Mouse (Mus musculus) common myeloid progenitor, adult 5-6 weeks (primary cell): ENCODE results near the gene Gm37240. TPM values are rescaled to one million over a fixed set of nuclear protein-coding genes. Genes with fewer than 3 reads are reported as not detected.

Source experiments
- ATAC-seq: replicated peaks from 2 replicates; pipeline ENCODE4 v1.8.0; 2016; ENCODE audit warnings: low read depth, mild to moderate bottlenecking, moderate TSS enrichment, inconsistent platforms; ENCODE audit not compliant: poor library complexity, severe bottlenecking
- total RNA-seq: library from RNA; stranded (forward); fragments of 200-1000, 187-1606 nt; gene quantifications from 2 replicates; pipeline ENCODE4 v1.2.3, GENCODE M21; 2017

Gm37240 gene
- total RNA-seq, 1 experiment from 2014 or later = not detected

DNA sequence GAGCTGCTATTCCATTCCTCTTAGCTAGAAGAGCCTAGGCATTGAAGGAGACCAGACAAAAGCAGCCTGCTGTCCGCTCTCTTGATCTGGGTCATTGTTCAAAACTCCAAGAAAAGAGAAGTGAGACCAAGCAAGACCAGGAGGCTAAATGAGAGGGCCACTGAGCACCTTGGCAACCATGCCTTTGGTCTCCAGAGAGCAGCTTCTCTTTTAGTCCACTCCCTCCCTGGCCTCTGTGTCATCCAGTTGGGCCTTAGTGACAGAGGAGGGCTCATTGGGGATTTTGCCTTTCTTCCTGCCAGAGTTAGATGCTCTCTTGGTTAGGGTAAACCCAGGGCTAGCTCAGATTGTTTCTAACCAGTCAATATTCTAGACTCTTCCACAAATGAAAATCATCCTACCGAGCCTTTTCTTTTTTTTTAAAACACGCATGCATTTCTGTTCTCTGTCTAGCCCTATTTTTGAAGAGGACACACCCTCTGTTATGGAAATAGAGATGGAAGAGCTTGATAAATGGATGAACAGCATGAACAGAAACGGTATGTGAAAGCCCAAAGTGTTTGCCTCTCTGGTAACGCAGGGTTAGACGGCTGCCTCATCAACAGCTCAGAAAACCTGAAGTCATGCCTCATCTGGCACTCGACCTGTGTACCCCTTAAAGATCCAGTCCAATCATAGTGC is 1197.1 kb downstream of the Gm37240 start:
- no peak for ATAC-seq

DNA sequence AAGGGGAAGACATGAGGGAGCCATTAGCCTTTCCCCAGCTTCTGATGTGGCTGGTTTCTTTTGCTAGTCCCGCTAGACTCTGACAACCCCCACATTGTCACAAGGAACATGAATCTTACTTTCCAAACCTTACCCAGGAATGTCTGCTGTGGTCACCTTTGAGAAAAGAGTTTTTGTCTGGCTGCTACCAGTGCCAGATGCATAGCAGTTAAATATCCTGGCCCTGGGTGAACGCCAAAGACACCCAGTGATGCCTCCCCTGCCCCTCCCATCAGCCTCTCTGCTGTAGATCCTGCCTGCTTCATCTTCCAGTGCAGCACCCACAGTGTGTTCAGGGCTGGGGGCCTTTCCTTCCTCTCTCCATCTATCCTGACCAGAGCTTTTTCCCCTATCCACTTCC is 1197.7 kb downstream of the Gm37240 start:
- no peak for ATAC-seq

DNA sequence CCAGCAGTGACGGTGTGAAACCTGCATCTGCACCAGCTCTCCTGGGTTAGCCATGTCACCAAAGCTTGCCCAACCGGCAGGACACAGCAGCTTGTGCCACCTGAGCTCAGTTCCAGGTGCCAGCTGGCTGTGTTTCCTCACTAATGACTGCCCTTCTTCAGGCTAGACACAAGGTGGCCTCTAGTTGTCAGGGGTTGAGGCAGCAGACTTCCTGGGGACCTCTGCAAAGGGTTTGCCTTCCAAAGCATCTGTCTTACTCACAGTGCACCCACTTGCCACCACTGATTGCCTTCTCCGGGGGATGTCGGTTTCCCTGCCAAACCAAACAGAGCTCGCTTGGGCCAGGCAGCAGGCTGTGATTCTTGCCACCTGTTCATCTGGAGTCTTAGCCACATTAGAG is 1199.1 kb downstream of the Gm37240 start:
- ATAC-seq = no peak

DNA sequence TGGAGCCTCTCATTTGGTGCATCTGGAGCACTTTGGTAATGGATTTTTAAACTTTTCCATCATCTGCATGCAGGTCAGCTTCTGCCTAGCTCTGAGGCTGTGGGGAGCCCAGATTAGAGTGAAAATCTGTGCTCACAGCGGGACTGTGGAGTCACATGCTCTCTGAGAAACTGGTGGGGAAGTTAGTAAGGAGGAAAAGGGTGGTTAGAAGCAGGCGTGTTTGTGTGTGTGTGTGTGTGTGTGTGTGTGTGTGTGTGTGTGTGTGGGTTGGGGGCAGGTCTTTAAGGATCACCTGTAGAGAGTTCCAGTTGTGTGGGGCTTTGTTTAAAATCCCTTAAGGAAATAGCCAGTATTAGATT is 1199.9 kb downstream of the Gm37240 start:
- no peak for ATAC-seq

DNA sequence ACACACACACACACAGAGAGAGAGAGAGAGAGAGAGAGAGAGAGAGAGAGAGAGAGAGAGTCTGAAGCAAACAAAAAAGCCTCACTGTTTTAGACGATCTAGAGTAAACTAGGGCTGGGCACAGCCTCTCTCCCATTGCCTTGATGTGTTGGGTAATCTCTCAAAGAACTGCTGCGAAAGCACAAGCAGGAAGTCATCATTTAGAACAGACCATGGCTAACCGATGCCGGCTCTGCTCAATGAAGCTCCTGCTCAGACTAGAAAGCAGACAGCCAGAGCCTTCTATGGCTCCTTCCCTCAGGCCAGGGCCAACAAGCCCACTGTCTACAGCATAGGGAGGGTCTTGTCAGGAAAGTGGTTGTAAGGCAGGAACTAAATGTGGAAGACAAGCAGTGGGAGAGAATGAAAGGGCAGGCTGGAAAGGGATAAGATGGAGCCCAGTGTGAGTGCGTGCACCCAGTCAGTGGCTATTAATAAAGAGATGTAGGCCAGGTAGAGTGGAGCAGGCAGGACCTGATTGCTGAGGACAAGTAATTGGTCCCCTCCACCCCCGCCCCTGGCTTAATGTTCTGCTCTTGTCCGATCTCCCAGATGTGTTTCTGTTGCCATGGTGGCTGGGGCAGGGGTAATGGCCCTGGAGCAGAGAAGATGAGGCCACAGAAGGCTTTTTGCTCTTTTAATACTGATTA is 1200.4 kb downstream of the Gm37240 start:
- peak; percentile 61 for ATAC-seq

- no peak for ATAC-seq
Measured at GRCm38 (mm10) chr3:84686294-84686672, 1201.0 kb downstream of the Gm37240 start.

DNA sequence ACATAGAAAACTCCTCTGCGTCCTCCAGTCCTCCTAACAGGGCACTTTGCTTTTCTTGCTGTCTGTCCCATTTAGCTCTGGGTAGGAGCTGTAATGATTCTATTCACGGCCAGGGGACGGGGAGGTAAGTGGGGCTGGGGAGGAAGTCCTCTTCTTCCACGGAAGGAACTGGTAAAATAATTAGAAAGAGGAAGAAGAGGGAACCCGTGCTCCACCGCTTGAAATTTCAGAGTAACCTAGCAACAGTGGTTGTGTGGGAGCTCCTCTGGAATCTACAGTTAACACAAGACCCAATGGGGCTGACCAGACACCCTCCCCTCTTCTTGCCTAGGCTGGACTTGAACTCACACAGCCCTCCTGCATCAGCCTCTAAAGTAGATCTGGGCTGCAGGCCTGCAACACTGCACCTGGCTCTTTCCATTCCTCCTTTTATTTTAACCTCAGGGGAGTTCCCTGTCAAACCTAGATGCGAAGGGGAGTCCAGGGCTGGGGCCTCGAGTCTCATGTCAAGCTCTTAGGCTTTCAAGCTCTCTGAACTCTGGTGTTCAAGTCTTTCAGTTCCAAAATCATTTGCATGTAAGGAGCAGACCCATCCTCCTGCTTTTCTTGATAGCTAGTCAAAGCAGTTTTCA is 1201.5 kb downstream of the Gm37240 start:
- peak; percentile 62 for ATAC-seq

DNA sequence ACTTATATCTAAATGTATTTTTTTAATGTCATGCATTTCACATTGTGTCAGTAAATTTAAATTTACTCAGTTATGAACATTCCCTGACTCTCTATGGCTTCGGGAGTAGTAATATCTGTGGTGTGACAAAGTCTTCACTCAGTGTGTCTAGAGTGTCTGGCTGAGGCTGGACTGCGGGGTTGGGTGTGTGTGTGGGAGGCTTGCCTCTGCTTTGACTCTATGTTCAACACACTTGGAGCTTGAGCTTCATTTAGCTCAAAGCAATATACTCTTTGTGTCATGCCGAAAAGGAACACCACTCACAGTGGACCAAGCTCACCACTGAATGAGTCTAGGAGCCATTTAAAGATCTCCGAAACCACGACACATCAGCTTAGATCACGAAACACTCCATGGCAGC is 1203.5 kb downstream of the Gm37240 start:
- no peak for ATAC-seq

- no peak for ATAC-seq
Measured at GRCm38 (mm10) chr3:84681699-84682098, 1205.6 kb downstream of the Gm37240 start.

GRCm38 (mm10) chr3:84680062-84680461 is 1207.3 kb downstream of the Gm37240 start:
- no peak for ATAC-seq

DNA sequence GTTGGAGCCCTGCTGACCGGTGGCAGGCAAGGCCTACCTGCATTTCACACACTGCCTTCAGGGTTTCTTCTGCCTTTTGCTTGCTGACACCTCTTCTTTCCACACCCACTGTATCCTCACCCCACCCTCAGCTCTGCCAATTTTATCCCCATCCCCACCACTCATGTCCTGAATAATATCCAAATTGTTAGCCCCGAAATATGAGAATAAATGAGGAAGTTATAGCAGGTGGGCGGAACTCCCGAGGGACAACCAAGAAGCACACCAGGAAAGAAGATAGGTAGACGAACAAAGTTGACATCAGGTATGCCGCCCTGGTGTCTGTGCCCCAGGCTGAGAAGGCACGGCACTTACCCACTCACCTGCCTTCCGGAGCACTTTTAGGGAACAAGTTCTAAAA is 1207.8 kb downstream of the Gm37240 start:
- no peak for ATAC-seq

DNA sequence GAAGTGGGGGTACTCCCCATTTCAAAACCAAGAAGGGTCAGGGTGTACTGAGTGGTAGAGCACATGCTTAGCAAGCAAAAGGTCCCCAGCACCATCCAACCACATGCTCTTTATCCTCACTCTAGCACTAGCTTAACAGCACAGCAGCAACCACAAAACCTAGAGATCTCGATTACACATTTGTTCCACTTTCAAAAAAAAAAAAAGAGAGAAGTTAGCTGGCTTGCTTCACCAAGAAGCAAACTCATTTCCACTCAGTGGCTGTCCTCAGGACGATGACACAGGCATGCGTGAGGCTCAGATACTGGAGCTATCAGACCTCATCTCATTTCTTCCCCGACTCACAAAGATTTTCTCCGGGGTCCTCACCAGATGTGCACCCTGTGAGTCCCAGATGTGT is 1208.4 kb downstream of the Gm37240 start:
- ATAC-seq = peak; percentile 92

DNA sequence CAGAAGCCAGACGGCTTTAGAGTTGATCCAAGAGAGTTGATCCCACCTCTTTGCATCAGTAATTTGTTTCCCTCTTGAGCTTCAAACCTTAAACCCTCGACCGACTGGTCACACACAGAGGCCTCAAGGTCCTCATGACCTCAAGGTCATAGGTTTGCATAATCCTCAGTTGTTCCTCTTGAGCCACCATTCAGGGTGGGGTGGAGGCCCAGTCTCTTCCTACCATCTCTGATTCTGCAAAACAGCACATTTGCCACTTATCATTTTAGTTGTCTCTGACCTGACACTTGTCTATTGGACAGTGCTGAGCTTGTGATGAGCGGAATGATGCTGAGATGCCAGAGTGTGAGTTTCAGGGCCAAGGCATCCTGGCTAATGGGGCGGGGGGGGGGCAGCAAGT is 1211.6 kb downstream of the Gm37240 start:
- no peak for ATAC-seq

- ATAC-seq = no peak
Measured at GRCm38 (mm10) chr3:84673552-84673951, 1213.8 kb downstream of the Gm37240 start.

DNA sequence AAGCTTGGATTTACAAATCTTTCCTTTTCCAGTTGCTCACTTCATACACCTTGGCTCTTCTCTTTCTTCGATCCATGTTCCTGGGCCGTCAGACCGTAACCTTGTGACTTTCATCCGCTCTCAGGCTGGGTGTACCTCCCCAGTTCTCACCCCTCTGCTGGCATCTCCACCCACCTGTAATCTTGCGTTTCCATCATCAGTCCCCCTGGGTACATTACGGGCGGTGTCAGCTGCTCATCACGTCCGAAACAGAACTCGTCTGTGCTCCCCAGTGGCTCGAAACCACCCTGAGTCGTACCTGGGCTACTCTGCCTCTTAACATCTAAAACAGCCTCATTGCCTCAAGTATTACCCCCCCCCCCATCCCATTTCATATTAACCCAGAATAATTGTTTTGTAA is 1215.2 kb downstream of the Gm37240 start:
- ATAC-seq = no peak

GRCm38 (mm10) chr3:84668957-84669356 is 1218.4 kb downstream of the Gm37240 start:
- peak; percentile 45 for ATAC-seq

- peak; percentile 26 for ATAC-seq
Measured at GRCm38 (mm10) chr3:84665255-84666073, 1221.9 kb downstream of the Gm37240 start.

GRCm38 (mm10) chr3:84664686-84665085 is 1222.6 kb downstream of the Gm37240 start:
- ATAC-seq = no peak

GRCm38 (mm10) chr3:84663858-84664257 is 1223.5 kb downstream of the Gm37240 start:
- ATAC-seq = no peak

GRCm38 (mm10) chr3:84663079-84663478 is 1224.2 kb downstream of the Gm37240 start:
- ATAC-seq = no peak

DNA sequence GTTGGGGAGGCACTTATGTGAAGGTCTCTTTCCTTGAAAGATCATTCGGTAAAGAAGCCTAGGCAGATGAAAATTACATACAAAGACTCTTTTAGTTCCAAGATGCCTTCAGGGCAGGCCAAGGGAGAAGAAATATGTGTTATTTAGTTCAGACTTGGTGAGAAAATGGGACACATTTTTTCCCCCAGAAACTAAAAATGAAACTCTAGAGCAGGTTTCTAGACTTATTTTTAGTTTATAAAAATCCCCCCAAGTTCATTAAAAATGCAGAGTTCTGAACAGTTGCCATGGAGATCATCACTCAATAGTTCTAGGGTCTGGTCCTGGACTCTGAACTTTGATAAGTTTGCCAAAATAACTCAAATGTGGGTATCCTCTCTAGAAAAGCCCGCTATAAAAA is 1226.9 kb downstream of the Gm37240 start:
- no peak for ATAC-seq
